Mouse (Mus musculus): ENCODE measurements around the gene Axin1. TPM values are rescaled to one million over a fixed set of nuclear protein-coding genes. Genes with fewer than 3 reads are reported as not detected.
"Not testable (repeated sequence)": the region's sequence is repeated elsewhere in the genome, so short reads cannot be mapped to it uniquely, and the experiment has no call there.

The Axin1 gene
- total RNA-seq (2021): 10 to 100 TPM; 20.6 to 24.1 TPM

DNA sequence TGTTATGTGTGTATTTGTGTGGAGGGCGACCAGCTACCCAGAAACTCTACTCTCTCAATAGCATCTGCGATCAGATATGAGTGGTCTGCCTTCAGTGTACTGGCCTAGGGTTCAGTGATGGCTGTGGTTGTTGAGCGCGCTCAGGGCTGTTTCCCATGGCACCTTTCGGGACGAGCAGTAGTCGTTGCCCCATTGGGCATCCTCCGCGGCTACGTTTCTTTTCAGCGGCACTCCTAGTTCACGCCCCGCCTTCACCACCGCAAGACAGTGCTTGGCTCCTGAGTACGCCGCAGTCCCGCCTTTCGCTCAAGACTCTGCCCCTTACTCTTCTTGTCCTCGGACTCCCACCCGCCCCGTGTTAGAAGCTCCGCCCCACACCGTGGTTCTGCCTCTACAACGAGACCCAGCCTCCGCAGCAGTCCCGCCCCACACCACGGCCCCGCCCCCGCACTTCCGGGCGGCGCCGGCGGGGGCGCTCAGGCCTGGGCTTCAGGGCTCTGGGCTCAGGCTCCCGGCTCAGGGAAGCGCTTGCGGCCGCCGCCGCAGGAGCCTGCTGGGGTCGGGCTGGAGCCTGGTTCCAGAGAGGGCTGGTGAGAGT lies at the start of gene Axin1:
Gene Axin1, plus strand, starts transcription at position 450 of the 598 bp plus-strand sequence.
- peak; percentile 95 for DNase-seq

DNA sequence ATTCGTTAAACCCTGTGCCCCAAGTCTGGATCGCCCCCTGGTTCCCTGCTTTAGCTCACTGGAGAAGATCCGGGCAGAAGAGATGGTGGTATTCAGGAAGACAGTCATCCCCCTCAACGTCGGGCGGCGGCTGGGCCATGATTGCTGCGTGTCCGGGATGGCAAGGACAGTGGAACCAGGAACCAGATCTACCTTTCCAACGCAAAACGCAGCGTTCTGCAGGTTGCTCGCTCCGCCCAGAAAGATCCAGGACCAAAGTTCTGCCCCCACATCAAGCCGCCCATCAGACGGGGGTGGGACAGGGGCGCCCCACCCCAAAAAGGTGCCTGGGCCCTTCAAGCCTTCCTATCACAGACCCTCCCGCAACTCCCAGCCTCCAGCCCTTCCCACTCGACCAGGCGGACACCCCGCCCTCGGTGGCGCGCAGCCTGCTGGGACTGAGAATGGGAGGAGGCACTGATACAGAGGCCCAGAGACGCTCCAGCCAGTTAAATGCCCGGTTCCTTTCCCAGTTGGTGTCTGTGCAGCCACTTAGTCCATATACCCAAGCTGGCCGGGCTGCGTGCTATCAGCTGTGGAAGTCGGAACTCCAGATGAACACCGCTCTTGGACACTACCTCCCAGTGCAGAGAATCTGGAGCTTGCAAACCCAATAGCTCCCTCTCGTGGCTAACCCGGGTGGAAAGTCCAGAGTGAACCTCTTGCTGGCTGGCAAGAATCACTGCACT lies 48.4 kb upstream of the Axin1 start, which contains the start of gene Decr2:
Gene Decr2, minus strand, starts transcription at position 433 of the 728 bp plus-strand sequence.
- DNase-seq: peak; percentile 91 to 93
- intact Hi-C loops (cut with DNase I): loop anchor here (1.0 to 5.0 kb wide), 3 partner anchors 49 to 198 kb away; no protein-coding TSS in a partner anchor

More for the DNA sequence above, at the start of gene Axin1:
- intact Hi-C loops (cut with DNase I): loop anchor here (2.0 kb wide), 1 partner anchor 104 kb away; no protein-coding TSS in a partner anchor

DNA sequence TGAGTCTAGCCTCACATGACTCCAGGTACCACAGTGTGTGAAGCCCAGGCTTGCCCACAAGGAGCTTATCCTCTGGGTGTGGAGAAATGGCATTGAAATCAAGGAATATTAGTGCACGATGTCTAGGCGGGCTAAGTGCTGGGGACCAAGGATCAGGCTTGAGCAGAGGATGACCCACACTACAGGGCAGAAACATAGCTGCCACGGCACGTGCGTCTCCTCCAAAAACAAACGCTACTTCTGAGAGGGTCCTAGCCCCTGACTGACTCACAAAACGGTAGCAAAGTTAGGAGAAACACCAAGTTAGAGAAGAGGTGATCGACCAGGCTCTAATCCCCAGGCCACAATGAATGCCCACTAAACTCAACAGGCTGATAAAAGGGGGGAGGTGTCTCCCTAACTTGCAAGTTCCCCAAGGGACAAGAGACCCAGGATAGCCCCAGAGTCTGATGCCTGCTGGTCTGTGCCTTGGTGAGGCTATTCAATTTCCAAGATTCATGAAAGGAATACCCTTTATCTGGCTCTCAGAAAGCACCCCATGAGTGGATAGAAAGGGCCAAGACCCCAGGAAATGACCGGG lies 43.9 kb upstream of the Axin1 start:
- DNase-seq: no peak
- intact Hi-C loops (cut with DNase I): loop anchor here (2.0 to 5.0 kb wide), 2 partner anchors 26 to 202 kb away; partner anchors contain the start of gene Rab11fip3

DNA sequence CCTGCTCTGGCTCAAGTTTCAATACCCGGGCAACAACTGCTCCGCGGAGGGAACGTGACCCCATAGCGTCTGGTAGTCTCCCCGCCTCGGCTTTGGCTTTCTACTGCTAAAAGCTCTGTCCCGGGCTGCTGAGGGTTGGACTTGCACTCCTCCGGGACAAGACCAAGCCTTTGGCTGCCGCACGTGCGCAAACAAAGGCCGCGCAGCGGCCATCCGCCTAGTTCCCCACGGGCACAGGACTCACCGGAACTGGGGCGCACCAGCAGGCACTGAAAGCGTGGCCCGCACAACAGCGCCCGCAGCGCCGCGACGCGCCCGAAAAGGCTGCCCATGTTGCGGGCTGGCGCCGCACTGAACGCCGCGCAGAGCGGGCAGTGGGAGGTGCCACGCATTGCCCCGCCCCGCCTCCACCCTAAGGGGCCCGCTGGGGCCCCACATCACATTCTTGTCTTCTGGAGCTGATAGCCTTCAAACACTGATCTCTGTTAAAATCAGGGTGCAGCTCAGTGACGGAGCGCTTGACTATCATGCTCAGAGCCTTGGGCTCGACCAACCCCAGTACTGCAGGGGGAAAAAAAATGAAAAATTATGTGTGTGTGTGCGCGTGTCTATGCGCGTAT lies 43.3 kb upstream of the Axin1 start, which contains the start of gene Nme4:
Gene Nme4, minus strand, starts transcription at position 482 of the 620 bp plus-strand sequence.
- intact Hi-C loops (cut with DNase I): loop anchor here (2.0 kb wide), 1 partner anchor 26 kb away; the partner anchor contains the start of gene Rab11fip3
- DNase-seq: peak; percentile 41 to 54

DNA sequence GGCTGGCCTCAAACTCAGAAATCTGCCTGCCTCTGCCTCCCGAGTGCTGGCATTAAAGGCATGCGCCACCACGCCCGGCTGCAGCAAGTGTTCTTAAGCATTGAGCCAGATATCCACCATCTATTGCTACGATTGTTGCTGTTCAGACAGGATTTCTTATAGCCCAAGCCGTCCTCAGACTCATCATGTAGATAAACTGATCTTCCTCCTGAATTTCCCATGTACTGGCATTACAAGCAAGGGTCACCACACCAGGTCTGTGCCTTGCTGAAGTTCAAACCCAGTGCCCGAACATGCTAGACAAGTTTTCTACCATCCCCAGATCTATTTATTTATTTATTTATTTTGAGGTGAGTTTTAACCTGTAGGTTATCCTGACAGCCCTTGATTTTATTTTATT lies 40.0 kb upstream of the Axin1 start:
- intact Hi-C loops (cut with DNase I): no loop called here
- DNase-seq: no peak

DNA sequence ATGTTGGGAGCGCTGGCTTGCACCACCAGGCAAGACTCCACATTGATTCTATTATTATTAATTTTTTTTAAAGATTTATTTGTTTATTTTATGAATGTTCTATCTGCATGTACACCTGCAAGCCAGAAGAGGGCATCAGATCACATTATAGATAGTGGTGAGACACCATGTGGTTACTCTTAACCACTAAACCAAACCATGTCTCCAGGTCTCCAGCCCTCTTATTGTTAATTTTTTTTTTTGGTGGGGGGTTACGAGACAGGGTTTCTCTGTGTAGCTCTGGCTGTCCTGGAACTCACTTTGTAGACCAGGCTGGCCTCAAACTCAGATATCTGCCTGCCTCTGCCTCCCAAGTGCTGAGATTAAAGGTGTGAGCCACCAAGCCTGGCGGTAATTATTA lies 39.2 kb upstream of the Axin1 start:
- intact Hi-C loops (cut with DNase I): not testable (repeated sequence)

DNA sequence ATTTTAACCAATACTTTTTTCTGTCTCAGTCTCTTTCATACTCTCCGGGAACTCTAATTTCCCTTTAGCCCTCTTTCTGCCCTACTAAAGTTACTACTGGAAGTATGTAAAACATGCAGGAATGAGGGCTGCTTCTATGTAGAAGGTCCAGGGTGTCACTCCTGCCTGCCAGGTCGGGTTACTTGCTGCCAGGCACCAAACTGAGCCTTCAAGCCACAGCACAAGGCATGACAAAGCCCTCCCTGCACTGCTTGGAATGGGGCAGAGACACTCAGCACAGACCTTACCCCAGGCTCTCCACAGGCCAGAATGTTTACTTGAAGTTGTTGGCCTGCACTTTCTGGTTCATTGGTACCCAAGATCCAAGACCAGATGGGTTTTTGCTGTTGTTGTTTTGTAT lies 38.3 kb upstream of the Axin1 start:
- no peak for DNase-seq
- intact Hi-C loops (cut with DNase I): no loop called here

More for the DNA sequence above, 39.2 kb upstream of the Axin1 start:
- DNase-seq: peak in 1 of 2 experiments; percentile 38

DNA sequence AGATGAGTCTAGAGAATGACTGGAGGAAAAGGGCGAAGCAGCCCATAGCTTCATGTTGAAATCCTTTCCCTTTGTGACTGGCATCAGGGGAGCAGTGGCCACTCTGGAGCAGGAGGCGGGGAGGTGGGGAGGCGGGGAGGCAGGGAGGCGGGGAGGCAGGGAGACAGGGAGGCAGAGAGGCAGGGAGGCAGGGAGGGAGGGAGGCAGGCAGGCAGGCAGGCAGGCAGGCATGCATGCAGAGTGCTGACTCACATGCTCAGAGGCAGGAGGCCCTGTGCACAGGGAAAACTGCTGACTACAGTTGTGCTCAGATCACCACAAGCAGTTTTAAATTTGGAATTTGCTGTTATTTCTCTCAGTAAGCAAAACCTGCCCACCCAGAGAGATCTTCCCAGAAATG lies 37.0 kb upstream of the Axin1 start:
- intact Hi-C loops (cut with DNase I): no loop called here
- no peak for DNase-seq

DNA sequence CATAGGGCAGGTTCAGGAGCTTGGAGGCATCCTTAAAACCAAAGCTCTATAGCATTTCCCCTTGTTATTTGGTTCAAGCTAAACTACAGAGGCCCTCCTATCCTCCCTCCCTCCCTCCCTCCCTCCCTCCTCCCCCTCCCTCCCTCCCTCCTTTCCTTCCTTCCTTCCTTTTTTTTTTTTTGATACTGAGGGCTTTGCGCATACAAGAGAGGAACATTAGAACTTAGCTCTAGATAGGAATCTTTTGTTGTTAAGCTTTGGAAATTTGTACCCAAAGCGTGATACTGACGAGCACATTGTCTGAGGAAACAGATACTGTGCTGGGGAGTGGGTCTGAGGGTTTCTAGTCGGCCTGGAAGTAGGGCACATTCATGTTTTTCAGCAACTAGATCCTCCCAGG lies 32.9 kb upstream of the Axin1 start:
- intact Hi-C loops (cut with DNase I): no loop called here
- no peak for DNase-seq

DNA sequence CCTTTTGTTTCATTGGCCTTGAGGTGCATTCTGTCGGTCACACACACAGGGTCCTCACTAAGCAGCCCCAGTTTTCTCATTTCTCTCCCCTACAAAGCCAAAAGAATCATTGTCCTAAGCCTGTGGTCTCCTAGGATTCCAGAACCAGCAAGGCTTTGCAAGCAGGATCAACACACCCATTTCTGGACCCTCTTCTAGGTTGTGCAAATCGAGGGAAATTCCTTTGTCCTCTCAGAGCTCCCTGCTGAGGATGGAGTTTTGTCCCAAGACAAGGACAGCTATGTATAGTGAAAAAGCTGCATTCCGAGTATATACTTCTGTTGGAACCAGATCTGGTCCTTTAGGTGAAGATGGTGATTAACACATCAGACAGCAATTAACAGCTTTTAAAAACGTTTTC lies 28.3 kb upstream of the Axin1 start:
- no peak for DNase-seq
- intact Hi-C loops (cut with DNase I): no loop called here

DNA sequence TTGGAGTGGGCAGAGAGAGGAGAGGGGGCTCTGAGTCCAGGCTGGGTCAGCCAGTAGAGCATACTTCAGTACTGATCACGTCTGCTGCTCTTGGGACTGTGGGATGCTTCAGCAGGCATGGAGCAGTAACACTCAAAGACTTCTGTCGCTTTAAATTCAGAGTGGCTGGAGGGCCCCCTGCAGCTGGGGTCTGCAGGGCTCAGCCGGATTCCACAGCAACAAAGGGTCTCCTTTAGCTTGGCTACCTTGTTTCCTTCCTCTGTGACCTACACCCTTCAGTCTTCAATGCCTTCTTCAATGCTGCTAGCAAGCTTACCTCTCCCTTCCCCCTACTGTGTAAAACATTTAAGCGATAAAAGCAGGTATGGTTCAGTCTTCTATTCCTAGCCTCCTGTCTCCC lies 27.5 kb upstream of the Axin1 start:
- no peak for DNase-seq
- intact Hi-C loops (cut with DNase I): no loop called here

DNA sequence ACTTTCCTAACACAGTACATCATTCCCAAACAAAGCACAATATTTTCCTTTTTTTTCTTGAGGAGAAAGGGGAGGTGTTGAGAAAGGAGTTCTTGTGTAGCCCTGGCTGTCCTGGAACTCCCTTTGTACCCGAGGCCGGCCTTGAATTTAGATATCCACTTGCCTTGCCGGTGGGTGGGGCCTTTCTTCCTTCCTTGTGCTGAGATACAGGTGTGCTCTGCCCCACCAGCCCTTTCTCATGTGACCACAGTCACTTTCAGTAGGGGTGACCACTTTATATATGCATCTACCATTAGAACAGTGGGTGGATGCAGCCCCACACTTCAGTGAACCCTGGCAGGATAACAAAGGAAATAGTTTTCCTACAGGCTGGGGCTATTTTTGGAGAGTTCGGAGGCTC lies 26.8 kb upstream of the Axin1 start:
- DNase-seq: no peak
- intact Hi-C loops (cut with DNase I): no loop called here

DNA sequence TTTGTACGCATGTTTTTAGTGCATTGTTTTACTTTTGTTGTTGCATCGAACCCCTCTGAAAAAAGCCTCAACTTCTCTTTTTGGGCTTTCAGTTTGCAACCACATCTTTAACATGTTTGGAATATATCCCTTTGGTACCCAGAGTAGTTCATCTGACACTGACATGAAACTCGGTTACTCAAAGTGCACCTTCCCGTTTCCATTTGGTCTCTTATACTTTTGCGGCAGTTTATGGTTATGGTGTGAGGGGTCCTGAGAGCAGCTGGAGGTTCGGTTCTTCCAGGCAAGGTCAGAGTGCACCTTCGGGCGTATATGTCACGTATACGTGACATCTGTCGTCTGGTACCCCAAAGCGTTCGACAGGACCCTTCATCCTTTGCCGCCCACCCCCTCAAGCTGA lies 25.7 kb upstream of the Axin1 start:
- intact Hi-C loops (cut with DNase I): no loop called here
- DNase-seq: no peak

DNA sequence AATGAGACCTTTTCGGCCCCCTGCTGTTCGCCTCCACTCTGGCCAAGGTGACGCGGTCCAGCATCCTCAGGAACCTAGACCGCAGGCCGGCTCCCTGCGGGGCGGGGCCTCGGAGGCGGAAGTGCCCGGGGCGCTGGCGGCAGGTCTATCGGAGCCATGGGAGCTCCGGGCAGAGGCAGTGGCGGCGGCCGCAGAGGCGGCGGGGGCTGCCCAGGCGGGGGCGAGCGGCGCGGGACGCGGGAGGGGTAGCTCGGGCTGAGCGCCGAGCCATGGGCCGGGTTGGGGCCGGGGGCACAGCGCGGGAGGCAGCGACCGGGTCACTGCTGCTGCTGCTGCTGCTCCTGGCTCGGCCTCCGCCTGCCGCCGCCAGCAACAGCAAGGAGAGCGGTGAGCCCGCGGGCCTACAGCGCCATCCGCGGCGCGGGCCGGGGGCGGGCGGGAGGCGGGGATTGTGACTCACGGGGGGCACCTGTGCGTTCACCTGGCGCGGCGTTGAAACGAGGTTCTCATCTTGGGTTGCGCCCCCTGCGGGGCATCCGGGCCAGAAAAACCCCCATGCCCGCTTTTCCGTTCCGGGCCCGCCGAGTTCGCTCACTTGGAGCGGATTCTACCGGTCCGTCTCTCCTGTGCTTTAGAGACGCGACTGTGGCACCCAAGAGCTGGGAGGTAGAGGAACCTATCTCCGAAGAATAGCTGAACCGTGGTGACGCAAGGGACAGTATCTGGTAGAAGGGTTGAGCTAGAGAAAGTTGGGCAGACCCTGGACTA lies 25.1 kb upstream of the Axin1 start, which contains the start of gene Tmem8:
Gene Tmem8, plus strand, starts transcription at position 119 of the 768 bp plus-strand sequence.
- intact Hi-C loops (cut with DNase I): no loop called here
- DNase-seq: peak; percentile 64 to 65

DNA sequence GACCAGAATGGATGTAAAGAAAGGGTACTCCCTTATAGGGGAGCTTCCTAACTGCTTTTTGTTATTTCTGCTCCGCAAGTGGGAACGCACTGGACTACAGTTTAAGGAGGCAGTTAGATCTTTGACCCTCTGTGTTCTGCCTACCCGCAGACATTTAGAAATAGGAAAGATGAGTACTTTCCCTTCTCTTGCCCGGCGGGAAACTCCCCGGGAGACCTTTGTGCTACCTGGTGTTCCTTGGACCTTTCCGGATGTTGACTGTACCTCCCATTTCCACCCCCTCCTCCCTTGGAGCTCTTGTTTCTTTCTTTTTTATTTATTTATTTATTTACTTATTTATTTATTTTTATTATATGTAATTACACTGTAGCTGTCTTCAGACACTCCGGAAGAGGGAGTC lies 24.4 kb upstream of the Axin1 start:
- intact Hi-C loops (cut with DNase I): no loop called here
- DNase-seq: no peak

DNA sequence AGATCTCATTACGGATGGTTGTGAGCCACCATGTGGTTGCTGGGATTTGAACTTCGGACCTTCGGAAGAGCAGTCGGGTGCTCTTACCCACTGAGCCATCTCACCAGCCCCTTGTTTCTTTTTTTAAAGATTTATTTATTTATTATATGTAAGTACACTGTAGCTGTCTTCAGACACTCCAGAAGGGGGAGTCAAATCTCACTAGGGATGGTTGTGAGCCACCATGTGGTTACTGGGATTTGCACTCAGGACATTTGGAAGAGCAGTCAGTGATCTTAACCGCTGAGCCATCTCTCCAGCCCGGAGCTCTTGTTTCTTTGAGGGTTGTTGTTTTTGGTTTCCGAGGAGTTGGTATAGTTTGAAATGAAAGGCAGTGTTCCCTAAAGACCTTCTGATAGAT lies 24.0 kb upstream of the Axin1 start:
- DNase-seq; intact Hi-C loops (cut with DNase I): not testable (repeated sequence)

DNA sequence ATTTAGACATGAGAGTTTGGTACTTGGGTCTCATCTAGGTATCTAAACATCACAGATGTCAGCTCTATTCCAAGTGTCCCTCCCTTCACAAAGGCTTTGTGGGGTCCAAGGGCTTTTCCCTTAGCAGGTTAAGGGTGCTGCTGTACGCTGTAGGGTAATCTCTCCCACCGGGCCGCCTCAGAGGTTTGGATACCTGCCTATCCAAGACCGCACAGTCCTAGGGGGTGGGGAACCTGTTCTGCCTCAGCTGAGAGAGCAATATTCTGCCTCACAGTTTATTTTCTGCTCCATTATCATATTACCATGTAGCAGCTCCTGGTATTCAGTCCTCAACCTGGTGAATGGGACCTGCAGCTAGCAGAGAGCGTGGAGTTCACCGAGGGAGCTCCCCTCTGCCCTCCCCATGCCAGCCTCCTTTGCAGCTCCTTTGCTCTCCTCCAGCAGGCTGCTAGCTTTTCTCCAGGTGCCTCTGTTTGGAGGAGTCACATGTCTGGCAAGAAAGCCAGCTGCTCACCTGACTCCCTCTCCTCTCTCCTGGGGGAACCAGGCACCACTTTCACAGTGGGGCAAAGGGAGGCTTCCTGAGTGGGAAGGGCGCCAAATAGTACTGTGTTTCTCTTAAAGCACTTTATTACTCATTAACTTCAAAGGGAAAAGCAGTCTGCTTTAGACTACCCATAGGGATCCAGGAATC lies 23.1 kb upstream of the Axin1 start:
- intact Hi-C loops (cut with DNase I): no loop called here
- DNase-seq: no peak

DNA sequence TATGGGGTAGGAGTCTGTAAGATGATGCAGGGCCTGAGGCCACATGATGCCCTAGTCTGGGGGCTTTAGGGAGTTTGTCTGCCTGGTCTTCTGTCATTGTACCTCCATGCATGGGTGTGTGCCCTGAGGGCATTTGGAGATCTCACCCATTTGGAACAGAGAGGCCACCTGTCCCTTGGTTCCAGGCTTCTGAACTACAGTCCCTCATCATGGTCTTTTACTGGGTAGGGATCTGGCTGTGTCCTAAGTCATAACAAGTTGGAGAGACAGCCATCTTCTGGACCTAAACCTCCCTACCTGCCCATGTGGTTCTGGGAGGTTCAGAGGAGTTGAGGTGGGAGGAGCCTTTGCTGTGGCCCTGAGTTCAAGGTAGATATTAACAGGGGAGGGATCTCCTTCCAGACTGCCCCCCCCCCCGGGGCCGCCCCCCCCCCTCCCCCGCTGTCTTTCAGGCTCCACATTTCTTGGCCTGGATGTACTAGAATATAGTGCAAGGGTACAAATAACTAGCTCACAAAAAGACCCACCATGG lies 22.5 kb upstream of the Axin1 start:
- no peak for DNase-seq

DNA sequence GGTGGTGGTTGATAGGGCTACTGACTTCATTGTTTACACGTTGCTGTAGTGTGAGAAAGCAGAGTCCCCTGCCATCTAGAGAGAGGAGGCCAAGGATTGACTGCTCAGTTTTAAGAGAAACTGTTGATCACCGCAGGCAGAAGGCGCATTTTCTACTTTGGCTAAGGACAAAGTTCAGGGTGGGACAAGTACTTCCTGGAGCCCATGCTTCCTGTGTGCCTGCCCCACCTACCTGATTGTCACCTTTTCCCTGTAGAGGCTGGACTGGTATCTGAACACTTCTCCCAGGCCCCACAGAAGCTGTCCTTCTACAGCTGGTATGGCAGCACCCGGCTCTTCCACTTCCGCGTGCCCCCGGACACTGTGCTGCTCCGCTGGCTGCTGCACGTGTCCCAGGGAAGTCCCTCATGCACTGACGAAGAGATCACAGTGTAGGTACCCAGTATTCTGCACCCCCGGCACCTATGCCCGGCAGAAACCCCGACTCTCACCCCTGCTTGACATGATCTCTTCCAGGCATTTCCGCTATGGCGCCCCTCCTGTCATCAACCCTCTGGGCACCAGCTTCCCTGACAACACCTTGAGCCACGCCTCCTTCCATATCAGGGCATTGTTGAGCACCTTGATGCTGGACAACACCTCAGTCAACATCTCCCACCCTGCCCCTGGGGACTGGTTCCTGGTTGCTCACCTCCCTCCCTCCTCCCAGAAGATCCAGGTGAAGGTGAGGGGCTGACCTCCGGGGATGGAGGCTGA lies 21.8 kb upstream of the Axin1 start:
- intact Hi-C loops (cut with DNase I): no loop called here
- DNase-seq: no peak

More for the DNA sequence above, 22.5 kb upstream of the Axin1 start:
- intact Hi-C loops (cut with DNase I): no loop called here

Measured in heart, postnatal 10 days (tissue).